Mouse (Mus musculus) erythroblast, embryonic 14.5 days (primary cell): ENCODE data around the gene Tcf23.

Source experiments
- GATA1 ChIP-seq: IDR thresholded peaks from 2 replicates; pipeline ENCODE4 v1.6.1; 2012; ENCODE audit warnings: low read length, inconsistent platforms, mixed read lengths
- TAL1 ChIP-seq: IDR thresholded peaks from 3 replicates; pipeline ENCODE4 v1.6.1; 2012; ENCODE audit warnings: low read length, inconsistent platforms, mixed read lengths

- TF ChIP-seq GATA1 (no peak), TAL1 (no peak)
Measured at GRCm38 (mm10) chr5:30969440-30969839, 978 bp downstream of the Tcf23 start.
